Mouse (Mus musculus) liver, embryonic 14.5 days (tissue): ENCODE results near the gene Misp.

ENCODE experiments used
- CTCF ChIP-seq: IDR thresholded peaks from 2 replicates; pipeline ENCODE4 v1.5.1; 2016; ENCODE audit warnings: antibody characterized with exemption, low read depth, control low read depth
- EP300 ChIP-seq: IDR thresholded peaks from 2 replicates; pipeline ENCODE4 v1.6.1; 2016; ENCODE audit warnings: antibody characterized with exemption, low read depth

DNA sequence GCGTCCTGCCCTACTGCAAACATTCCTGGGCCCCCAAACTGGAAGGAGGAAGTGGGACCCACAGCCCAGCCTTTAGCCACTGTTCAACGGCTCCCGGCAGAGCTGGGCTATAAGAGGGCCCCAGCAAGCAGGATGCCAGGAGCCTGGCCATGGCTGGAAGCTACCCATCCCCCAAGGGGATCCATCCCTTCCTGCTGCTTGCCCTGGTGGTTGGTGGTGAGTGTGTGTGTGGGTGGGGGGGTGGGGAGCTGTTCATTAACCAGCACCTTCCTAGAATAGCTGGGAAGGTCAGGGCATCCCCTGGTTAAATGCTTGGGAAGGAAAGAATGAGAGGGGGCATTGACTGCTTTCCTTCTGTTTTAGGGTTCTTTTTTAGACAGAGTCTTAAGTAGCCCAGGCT, 58.7 kb downstream of the Misp start:
- TF ChIP-seq CTCF, result no peak
- TF ChIP-seq EP300, result no peak
